Mouse (Mus musculus) cerebellum, adult 2 months (tissue): ENCODE results near the gene Ethe1.

Experiments
- CTCF ChIP-seq: fragments of 200-500 bp; IDR thresholded peaks from 2 replicates; pipeline ENCODE4 v1.5.1; 2011; ENCODE audit warnings: low read depth, mild to moderate bottlenecking, control low read depth, low read length, moderate library complexity, borderline replicate concordance; ENCODE audit not compliant: insufficient read depth
- POLR2A ChIP-seq: fragments of 200-500 bp; IDR thresholded peaks from 2 replicates; pipeline ENCODE4 v1.6.1; 2011; ENCODE audit warnings: low read length, control low read depth, borderline replicate concordance; ENCODE audit not compliant: insufficient read depth

- TF ChIP-seq POLR2A (no peak), CTCF (no peak)
Observed at GRCm38 (mm10) chr7:24605561-24605960, 18.2 kb downstream of the Ethe1 start.
